Mouse (Mus musculus): ENCODE results near the gene Rhox3a. TPM values are rescaled to one million over a fixed set of nuclear protein-coding genes. Genes with fewer than 3 reads are reported as not detected.
"Not testable (repeated sequence)": the region's sequence is repeated elsewhere in the genome, so short reads cannot be mapped to it uniquely, and the experiment has no call there.

Gene Rhox3a
- not detected in 2 replicates for polyA plus RNA-seq (2012; rRNA removed)

- not testable (repeated sequence) for DNase-seq (ENCODE audit: extremely low spot score in 1 of 2, low spot score in 1 of 2)
Measured at GRCm38 (mm10) chrX:37249619-37250018, at the start of gene Rhox3a. TSS of gene Rhox3a (plus strand) at chrX:37249919.

GRCm38 (mm10) chrX:37210941-37211340, 38.8 kb upstream of the Rhox3a start, which contains the start of gene Gm9:
TSS of gene Gm9 (minus strand) at chrX:37211041.
- no peak for DNase-seq (ENCODE audit: extremely low spot score in 1 of 2, low spot score in 1 of 2)

GRCm38 (mm10) chrX:37222158-37222557, 27.6 kb upstream of the Rhox3a start, which contains the start of gene Rhox1:
TSS of gene Rhox1 (minus strand) at chrX:37222258.
- DNase-seq (ENCODE audit: extremely low spot score in 1 of 2, low spot score in 1 of 2) = not testable (repeated sequence)

- not testable (repeated sequence) for DNase-seq (ENCODE audit: extremely low spot score in 1 of 2, low spot score in 1 of 2)
Measured at GRCm38 (mm10) chrX:37244676-37245075, 5.0 kb upstream of the Rhox3a start, which contains the start of gene Rhox2a. TSS of gene Rhox2a (plus strand) at chrX:37244976.

- not testable (repeated sequence) for DNase-seq (ENCODE audit: extremely low spot score in 1 of 2, low spot score in 1 of 2)
Measured at GRCm38 (mm10) chrX:37265038-37265437, 15.3 kb downstream of the Rhox3a start, which contains the start of gene Rhox4a. TSS of gene Rhox4a (plus strand) at chrX:37265338.

Other genes with a start within 250 kb of the Rhox3a start
- 0.06 TPM in 1 of 2 replicates, not detected in the other for gene Sowahd, start 201.1 kb upstream of the Rhox3a start, polyA plus RNA-seq (2012; rRNA removed)
- gene Rpl39, start 164.5 kb upstream of the Rhox3a start, polyA plus RNA-seq (2012; rRNA removed) = 236 and 294 TPM in 2 replicates
- 32.8 and 35.0 TPM in 2 replicates for gene Upf3b, start 139.6 kb upstream of the Rhox3a start, polyA plus RNA-seq (2012; rRNA removed)
- gene Nkap, start 123.1 kb upstream of the Rhox3a start, polyA plus RNA-seq (2012; rRNA removed) = 5.8 and 6.6 TPM in 2 replicates
- gene Akap14, start 81.1 kb upstream of the Rhox3a start, polyA plus RNA-seq (2012; rRNA removed) = not detected in 2 replicates
- 579 and 627 TPM in 2 replicates for gene Ndufa1, start 58.8 kb upstream of the Rhox3a start, polyA plus RNA-seq (2012; rRNA removed)
- 7.4 and 8.2 TPM in 2 replicates for gene Rnf113a1, start 58.7 kb upstream of the Rhox3a start, polyA plus RNA-seq (2012; rRNA removed)
- gene Gm9, start 38.9 kb upstream of the Rhox3a start, polyA plus RNA-seq (2012; rRNA removed) = 0.13 TPM in 1 of 2 replicates, not detected in the other
- not detected in 2 replicates for gene Rhox1, start 27.7 kb upstream of the Rhox3a start, polyA plus RNA-seq (2012; rRNA removed)
- not detected in 2 replicates for gene Rhox2a, start 4.9 kb upstream of the Rhox3a start, polyA plus RNA-seq (2012; rRNA removed)
- gene Rhox4a, start 15.4 kb downstream of the Rhox3a start, polyA plus RNA-seq (2012; rRNA removed) = not detected in 2 replicates
- not detected in 2 replicates for gene Rhox3a2, start 130.1 kb downstream of the Rhox3a start, polyA plus RNA-seq (2012; rRNA removed)
- gene Rhox4a2, start 140.9 kb downstream of the Rhox3a start, polyA plus RNA-seq (2012; rRNA removed) = not detected in 2 replicates
- not detected in 2 replicates for gene Rhox2b, start 162.1 kb downstream of the Rhox3a start, polyA plus RNA-seq (2012; rRNA removed)
- not detected in 2 replicates for gene Rhox4b, start 182.6 kb downstream of the Rhox3a start, polyA plus RNA-seq (2012; rRNA removed)
- not detected in 2 replicates for gene Rhox2c, start 203.8 kb downstream of the Rhox3a start, polyA plus RNA-seq (2012; rRNA removed)
- gene Rhox3c, start 208.7 kb downstream of the Rhox3a start, polyA plus RNA-seq (2012; rRNA removed) = not detected in 2 replicates
- not detected in 2 replicates for gene Rhox4c, start 230.4 kb downstream of the Rhox3a start, polyA plus RNA-seq (2012; rRNA removed)
- gene Rhox2d, start 243.5 kb downstream of the Rhox3a start, polyA plus RNA-seq (2012; rRNA removed) = not detected in 2 replicates

Data from frontal cortex, adult 2 months (tissue).